Mouse (Mus musculus): ENCODE data around the gene Frmd4a. TPM values are rescaled to one million over a fixed set of nuclear protein-coding genes. Genes with fewer than 3 reads are reported as not detected.

Gene Frmd4a
- polyA plus RNA-seq, 1 experiment from 2014 or later: 59.6 TPM

DNA sequence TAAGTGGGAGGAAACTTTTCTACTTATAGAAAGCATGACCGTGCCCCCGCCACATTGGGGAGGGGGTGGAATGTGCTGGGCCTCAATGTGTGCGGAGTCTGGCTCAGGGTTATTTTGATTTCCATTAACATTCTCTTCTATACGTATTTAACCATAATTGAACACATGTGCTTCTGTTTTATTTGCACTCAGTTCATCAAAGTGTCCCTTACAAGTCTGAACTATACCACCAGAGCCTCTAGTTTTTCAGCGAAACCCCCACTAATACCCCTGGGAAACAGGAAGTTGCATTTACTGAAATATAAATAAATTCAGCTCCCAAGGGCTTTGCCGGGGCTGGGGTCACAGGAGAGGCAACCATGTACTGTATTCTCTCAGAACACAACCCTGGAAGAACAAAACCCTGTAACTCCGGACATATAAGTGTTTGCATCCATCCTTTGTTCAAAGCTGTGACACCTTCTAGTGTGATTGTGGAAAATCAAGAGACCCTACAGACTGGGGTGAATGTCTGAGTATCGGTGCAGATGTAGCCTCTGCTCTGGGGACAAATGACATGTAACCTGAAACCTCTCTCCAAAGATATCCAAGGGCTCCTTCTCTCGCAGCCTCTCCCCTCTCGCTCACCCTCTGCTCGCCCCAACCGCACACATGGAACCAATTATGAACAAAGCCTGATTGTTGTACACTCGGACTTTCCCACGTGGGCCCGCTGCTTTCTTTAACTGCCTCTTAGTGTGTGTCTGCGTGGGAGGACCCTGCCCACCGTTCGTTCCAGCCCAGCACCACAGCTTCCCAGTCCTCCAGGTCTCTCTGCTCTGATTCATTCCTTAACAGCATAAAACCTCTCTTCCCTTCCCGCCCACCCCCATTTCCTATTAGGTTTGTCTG, 281.1 kb downstream of the Frmd4a start:
- 8% methylated on average over 19 of the region's 19 CpGs for WGBS
- no peaks in the 10 kb centered on the region for H3K27me3 ChIP-seq
- H3K4me1 ChIP-seq (replicated peaks): peaks cover 50% of the 10 kb centered on the region
- peak; percentile 46; the same call in 1 of the 2 replicates for ATAC-seq (ENCODE audit: low FRiP score)
- no peaks in the 10 kb centered on the region for H3K9me3 ChIP-seq
- H3K9ac ChIP-seq: peak overlapping the region; percentile 55
- no peaks in the 10 kb centered on the region for H3K36me3 ChIP-seq
- H3K27ac ChIP-seq: peak overlapping the region; percentile 20; the same call in 1 of the 2 replicates
- 0 out of 2 replicates have a peak overlapping the region, but pooled peaks have one; percentile 11 for H3K4me3 ChIP-seq
- H3K4me2 ChIP-seq: peak overlapping the region; percentile 39

DNA sequence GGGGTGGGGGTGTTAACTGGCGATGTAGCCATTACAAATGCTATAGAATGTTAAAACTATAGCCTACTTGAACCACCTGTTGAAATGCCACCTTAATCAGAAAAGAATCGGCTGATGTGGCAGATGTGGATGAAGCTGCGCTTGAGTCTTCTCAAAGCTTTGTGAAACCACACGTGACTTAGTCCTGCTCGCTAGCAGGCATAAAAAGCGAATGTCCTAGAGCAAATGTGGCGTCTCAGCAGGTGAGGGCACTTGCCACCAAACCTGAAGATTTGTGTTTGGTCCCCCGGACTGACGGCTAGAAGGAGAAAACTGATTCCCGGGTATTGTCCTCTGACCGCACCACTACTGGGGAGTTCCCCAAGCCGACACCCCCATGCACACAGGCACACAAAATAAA, 282.1 kb downstream of the Frmd4a start:
- Histone ChIP-seq H3K27ac (peak overlapping the region; percentile 67), H3K4me3 (no peak overlapping the region), H3K4me1 (replicated peaks) (peaks cover 50% of the 10 kb centered on the region), H3K9me3 (no peaks in the 10 kb centered on the region), H3K27me3 (no peaks in the 10 kb centered on the region), H3K9ac (no peak overlapping the region), H3K4me2 (0 out of 2 replicates have a peak overlapping the region, but pooled peaks have one; percentile 39), H3K36me3 (no peaks in the 10 kb centered on the region)
- WGBS: 67% methylated on average over 12 of the region's 12 CpGs
- ATAC-seq (ENCODE audit: low FRiP score): no peak

DNA sequence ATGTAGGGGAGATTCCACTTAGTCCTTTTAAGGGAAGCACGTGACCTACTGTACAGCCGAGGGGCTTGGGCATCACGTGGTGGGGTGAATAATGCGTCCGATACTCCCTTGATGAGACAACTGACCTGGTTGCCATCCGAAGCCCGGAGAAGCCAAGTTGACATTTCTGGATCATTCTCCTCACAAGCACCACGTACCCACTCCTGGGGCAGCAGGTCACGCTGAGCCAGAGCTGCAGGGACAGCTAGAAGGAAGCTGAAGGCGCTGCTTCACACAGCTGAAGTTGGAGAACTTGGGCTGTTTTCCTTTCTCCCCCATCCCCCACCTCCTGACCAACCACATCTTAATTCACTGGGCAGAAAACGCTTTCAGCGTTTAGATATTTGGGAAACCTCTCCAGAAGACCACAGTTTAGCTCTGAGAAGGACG, 282.9 kb downstream of the Frmd4a start:
- H3K4me1 ChIP-seq (replicated peaks): peaks cover 50% of the 10 kb centered on the region
- ATAC-seq (ENCODE audit: low FRiP score): 0 out of 2 replicates have a peak, but pooled peaks have one; percentile 21
- peak overlapping the region; percentile 35; the same call in 1 of the 2 replicates for H3K9ac ChIP-seq
- peak overlapping the region; percentile 49 for H3K4me2 ChIP-seq
- no peaks in the 10 kb centered on the region for H3K27me3 ChIP-seq
- H3K36me3 ChIP-seq: no peaks in the 10 kb centered on the region
- no peaks in the 10 kb centered on the region for H3K9me3 ChIP-seq
- H3K4me3 ChIP-seq: peak overlapping the region; percentile 27
- H3K27ac ChIP-seq: peak overlapping the region; percentile 77
- 29% methylated on average over 13 of the region's 13 CpGs for WGBS

DNA sequence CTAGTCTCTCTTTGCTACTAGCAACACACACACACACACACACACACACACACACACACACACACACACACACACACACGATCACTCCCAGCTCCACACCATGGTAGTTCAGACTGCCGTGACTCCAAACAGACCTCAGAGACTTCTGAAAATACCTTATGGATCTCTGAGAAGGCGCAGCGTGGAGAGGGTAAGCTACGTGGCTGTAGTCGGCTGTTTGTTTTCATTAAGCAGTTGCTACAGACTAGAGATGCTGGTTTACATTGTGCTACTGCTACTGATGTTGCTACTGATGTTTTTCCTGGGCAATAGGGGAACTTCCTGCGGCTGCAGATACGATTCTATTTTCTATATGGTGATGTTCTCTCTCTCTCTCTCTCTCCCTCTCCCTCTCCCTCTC, 283.3 kb downstream of the Frmd4a start:
- Histone ChIP-seq H3K4me2 (peak overlapping the region; percentile 49), H3K27ac (peak overlapping the region; percentile 77), H3K9ac (no peak overlapping the region), H3K27me3 (no peaks in the 10 kb centered on the region), H3K4me3 (peak overlapping the region; percentile 27), H3K4me1 (replicated peaks) (peaks cover 50% of the 10 kb centered on the region), H3K9me3 (no peaks in the 10 kb centered on the region), H3K36me3 (no peaks in the 10 kb centered on the region)
- WGBS: 35% methylated on average over 8 of the region's 8 CpGs
- peak; percentile 11; the same call in 1 of the 2 replicates for ATAC-seq (ENCODE audit: low FRiP score)

DNA sequence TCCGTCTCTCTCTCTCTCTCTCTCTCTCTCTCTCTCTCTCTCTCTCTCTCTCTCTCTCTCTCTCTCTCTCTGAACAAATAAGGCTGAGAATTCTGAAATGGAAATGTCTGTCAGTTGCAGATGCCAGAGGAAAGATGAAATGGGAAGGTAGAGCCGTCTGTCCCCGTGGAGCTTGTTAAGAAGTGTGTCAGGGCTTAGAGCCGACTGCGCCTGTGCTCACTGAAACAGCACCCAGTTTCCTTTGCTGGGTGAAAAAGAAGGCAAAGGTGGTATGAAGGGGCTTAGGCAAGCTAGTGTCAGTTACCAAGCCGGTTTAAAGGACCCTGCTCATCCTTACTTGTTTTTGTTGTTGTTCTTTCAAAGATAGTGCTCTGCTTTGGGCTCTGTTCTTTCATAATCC, 283.7 kb downstream of the Frmd4a start:
- 28% methylated on average over 5 of the region's 6 CpGs for WGBS
- Histone ChIP-seq H3K36me3 (no peaks in the 10 kb centered on the region), H3K9ac (peak overlapping the region; percentile 43; the same call in 1 of the 2 replicates)

DNA sequence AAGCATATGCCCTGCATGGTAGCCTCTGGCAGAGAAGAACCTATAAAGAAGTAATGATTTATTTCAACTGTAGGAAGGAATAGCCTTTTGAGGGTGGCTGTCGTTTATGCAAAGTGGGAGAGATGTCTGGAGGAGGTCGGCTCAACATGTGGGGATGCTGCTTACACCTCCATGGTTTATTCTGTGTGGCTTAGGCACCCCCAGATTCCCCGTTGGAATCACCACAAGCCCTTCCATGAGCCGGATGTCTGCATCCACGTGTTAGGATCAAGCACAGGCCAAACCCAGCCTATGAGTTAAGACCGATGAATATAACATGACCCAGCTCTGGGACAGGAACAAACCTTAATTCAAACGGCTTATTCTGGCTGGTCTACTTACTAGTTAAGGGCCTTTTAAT, 284.2 kb downstream of the Frmd4a start:
- peak overlapping the region; percentile 22 for H3K4me3 ChIP-seq
- H3K27ac ChIP-seq: peak overlapping the region; percentile 77; the same call in 1 of the 2 replicates
- H3K36me3 ChIP-seq: no peaks in the 10 kb centered on the region
- peak overlapping the region; percentile 43; the same call in 1 of the 2 replicates for H3K9ac ChIP-seq
- no peak for ATAC-seq (ENCODE audit: low FRiP score)
- peak overlapping the region; percentile 49 for H3K4me2 ChIP-seq
- no peaks in the 10 kb centered on the region for H3K27me3 ChIP-seq
- no peaks in the 10 kb centered on the region for H3K9me3 ChIP-seq
- 54% methylated on average over 7 of the region's 7 CpGs for WGBS
- H3K4me1 ChIP-seq (replicated peaks): peaks cover 50% of the 10 kb centered on the region

More for the DNA sequence above, 283.7 kb downstream of the Frmd4a start:
- ATAC-seq (ENCODE audit: low FRiP score): no peak
- peak overlapping the region; percentile 77; the same call in 1 of the 2 replicates for H3K27ac ChIP-seq
- peak overlapping the region; percentile 22 for H3K4me3 ChIP-seq
- peaks cover 50% of the 10 kb centered on the region for H3K4me1 ChIP-seq (replicated peaks)
- no peaks in the 10 kb centered on the region for H3K27me3 ChIP-seq
- no peaks in the 10 kb centered on the region for H3K9me3 ChIP-seq
- peak overlapping the region; percentile 49 for H3K4me2 ChIP-seq

DNA sequence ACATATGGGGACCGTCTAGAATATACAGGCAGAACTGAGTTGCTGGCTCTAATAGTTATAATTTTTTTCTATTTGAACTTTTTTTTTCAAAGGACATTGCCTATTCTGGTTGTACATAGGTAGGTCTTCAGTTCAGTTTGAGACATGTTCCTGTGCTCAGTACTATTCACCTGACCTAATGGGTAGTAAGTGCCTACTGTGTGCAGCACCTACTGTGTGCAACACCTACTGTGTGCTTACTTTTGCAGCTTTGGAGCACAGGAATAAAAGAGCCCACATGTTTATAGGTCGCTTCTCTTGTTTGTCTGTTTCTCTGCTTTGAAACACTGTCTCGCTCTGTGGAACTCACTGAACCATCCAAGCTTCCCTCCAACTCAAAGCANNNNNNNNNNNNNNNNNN, 284.6 kb downstream of the Frmd4a start:
- Histone ChIP-seq H3K4me3 (no peak overlapping the region), H3K36me3 (no peaks in the 10 kb centered on the region), H3K27me3 (no peaks in the 10 kb centered on the region), H3K27ac (no peak overlapping the region), H3K4me2 (peak overlapping the region; percentile 49; the same call in 1 of the 2 replicates), H3K9ac (no peak overlapping the region), H3K4me1 (replicated peaks) (peaks cover 45% of the 10 kb centered on the region), H3K9me3 (no peaks in the 10 kb centered on the region)
- no peak for ATAC-seq (ENCODE audit: low FRiP score)
- 93% methylated on average over 3 of the region's 3 CpGs for WGBS

DNA sequence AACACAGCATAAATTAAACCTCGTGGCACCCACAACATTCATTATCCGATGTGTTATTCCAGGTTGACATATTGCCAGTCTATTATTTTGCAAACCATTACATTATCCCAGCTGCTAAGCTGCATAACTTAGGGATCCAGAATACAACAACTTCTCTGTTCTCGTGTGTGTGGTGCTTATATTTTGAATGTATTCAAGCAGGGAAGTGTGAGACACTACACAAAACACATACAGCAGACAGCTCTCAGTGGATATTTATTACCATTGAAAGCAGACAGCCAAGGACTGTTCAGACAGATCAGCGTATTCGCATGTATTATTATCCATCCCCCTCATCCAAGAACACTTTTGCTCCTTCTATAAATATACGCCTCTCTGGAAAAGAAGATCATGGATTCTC, 289.6 kb downstream of the Frmd4a start:
- H3K4me1 ChIP-seq (replicated peaks): no peaks in the 10 kb centered on the region; the same call in 1 of the 2 replicates
- H3K4me2 ChIP-seq: no peak overlapping the region
- no peaks in the 10 kb centered on the region for H3K36me3 ChIP-seq
- H3K9ac ChIP-seq: no peak overlapping the region
- H3K27ac ChIP-seq: no peak overlapping the region
- H3K4me3 ChIP-seq: no peak overlapping the region
- no peak for ATAC-seq (ENCODE audit: low FRiP score)
- H3K27me3 ChIP-seq: no peaks in the 10 kb centered on the region
- no peaks in the 10 kb centered on the region for H3K9me3 ChIP-seq
- 65% methylated on average over 6 of the region's 6 CpGs for WGBS

DNA sequence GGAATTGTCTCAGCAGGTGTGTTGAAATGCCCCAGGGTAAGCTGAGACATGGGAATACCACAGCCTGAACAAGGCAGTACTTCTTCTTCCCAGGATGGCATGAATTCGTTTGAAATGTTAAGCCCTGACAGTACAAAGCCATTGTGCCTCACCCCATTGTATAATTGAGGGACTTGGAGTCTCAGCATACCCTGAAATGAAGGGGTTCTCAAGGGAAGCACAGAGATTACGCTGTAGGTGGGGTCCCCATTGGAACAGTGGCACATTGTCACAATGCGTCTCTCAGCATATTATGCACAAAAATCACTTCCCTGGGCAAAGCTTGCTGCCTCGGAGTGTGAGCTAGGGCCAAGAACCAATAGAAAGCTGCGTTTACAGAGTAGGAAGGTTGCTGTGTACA, 297.0 kb downstream of the Frmd4a start:
- H3K9me3 ChIP-seq: no peaks in the 10 kb centered on the region
- WGBS: 71% methylated on average over 5 of the region's 5 CpGs
- H3K27me3 ChIP-seq: no peaks in the 10 kb centered on the region
- H3K4me3 ChIP-seq: no peak overlapping the region
- no peak overlapping the region for H3K4me2 ChIP-seq
- no peaks in the 10 kb centered on the region for H3K36me3 ChIP-seq
- no peak overlapping the region for H3K9ac ChIP-seq
- no peak for ATAC-seq (ENCODE audit: low FRiP score)
- H3K4me1 ChIP-seq (replicated peaks): peaks cover 7% of the 10 kb centered on the region
- H3K27ac ChIP-seq: no peak overlapping the region

DNA sequence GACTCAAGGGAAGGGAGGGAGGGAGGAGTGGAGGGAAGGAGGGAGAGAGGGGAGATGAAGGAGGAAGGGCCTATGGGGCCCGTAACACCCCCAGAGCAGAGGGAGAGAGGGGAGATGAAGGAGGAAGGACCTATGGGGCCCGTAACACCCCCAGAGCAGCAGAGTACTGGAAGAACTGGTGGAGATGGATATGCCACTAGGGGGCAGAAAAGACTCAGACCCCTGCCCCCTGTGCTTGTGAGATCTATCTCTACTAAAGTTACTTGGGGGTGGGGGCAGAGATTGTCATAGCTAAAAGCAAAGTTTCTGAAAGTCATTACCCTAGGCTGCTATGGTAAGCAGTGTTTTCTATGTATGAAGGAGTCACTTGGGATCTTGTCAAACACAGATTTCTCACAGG, 299.1 kb downstream of the Frmd4a start:
- no peaks in the 10 kb centered on the region for H3K36me3 ChIP-seq
- peaks cover 7% of the 10 kb centered on the region for H3K4me1 ChIP-seq (replicated peaks)
- no peak overlapping the region for H3K9ac ChIP-seq
- no peak for ATAC-seq (ENCODE audit: low FRiP score)
- no peak overlapping the region for H3K27ac ChIP-seq
- WGBS: 72% methylated on average over 2 of the region's 2 CpGs
- H3K9me3 ChIP-seq: no peaks in the 10 kb centered on the region
- H3K4me2 ChIP-seq: no peak overlapping the region
- H3K27me3 ChIP-seq: no peaks in the 10 kb centered on the region
- no peak overlapping the region for H3K4me3 ChIP-seq

DNA sequence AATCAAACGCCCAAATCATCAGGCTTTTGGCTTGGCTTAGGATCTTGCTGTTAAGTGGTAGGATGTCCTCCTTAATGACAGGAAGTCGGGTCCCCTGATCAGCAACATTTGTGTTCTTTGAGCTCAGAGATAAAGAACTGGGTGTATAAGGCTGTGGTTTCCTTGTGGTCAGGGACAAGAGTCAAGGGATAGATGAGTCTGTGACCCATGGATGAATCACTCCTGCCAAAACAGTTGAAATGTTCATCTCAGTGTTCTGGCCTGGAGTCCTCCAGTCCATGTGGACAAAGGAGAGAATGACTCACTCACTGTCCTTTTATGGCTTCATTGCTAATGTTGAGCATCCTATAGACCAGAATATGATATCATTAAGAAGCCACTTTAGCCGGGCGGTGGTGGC, 300.6 kb downstream of the Frmd4a start:
- no peak for ATAC-seq (ENCODE audit: low FRiP score)
- no peak overlapping the region for H3K4me2 ChIP-seq
- no peaks in the 10 kb centered on the region for H3K9me3 ChIP-seq
- H3K9ac ChIP-seq: no peak overlapping the region
- H3K4me3 ChIP-seq: no peak overlapping the region
- 79% methylated on average over 4 of the region's 4 CpGs for WGBS
- no peaks in the 10 kb centered on the region for H3K27me3 ChIP-seq
- H3K27ac ChIP-seq: no peak overlapping the region
- H3K36me3 ChIP-seq: no peaks in the 10 kb centered on the region
- H3K4me1 ChIP-seq (replicated peaks): peaks cover 7% of the 10 kb centered on the region

DNA sequence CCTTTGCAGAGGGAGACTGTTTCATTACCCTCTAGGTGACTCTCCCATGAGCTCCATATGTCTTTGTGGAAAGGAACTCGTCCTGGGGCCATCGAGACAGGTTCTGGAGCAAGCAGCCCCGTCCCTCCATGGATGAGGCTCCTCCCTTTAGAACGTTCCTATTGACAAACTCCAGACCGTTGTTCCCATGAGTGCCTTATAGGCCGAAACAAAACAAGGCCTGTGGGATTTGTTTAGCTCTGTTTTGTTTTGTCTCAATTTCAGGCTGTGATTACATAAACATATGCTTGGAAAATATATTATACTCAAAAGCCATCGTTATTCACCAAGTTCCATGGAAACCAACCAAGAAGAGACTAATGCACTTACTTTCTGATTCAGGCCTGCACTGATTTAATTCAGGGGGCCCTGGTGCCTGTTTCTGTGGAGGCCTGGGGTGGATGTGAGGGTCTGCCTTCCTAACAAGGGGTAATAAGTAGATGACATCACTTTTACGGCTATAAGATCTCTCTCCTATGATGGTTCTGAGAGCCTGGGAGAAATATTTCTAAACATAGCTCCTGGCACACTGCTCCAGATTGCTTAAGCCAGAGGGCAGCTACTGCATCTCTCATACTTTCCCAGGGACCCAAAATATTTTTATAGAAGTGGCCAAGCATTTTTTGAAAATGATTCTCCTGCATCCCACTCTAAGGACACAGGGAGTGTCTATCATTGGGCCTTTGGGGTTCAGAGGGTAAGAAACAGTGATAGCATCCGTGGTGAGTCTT, 308.9 kb downstream of the Frmd4a start:
- H3K9ac ChIP-seq: no peak overlapping the region
- WGBS: 73% methylated on average over 9 of the region's 9 CpGs

More for the DNA sequence above, 308.9 kb downstream of the Frmd4a start:
- no peak overlapping the region for H3K27ac ChIP-seq
- no peaks in the 10 kb centered on the region for H3K36me3 ChIP-seq
- no peak for ATAC-seq (ENCODE audit: low FRiP score)
- no peaks in the 10 kb centered on the region for H3K9me3 ChIP-seq
- no peaks in the 10 kb centered on the region for H3K4me1 ChIP-seq (replicated peaks)
- no peak overlapping the region for H3K4me2 ChIP-seq
- no peak overlapping the region for H3K4me3 ChIP-seq
- H3K27me3 ChIP-seq: no peaks in the 10 kb centered on the region

All from hindbrain, embryonic 13.5 days (tissue).